Mouse (Mus musculus) ES-E14 (cell line): ENCODE results near the gene Alpl. TPM values are rescaled to one million over a fixed set of nuclear protein-coding genes. Genes with fewer than 3 reads are reported as not detected.

Experiments
- DNase-seq: peaks from one replicate; pipeline ENCODE4 v3.0.0-alpha.2; 2013; ENCODE audit warnings: low read depth, low spot score
- H3K27ac ChIP-seq: 2 replicates; pipeline ENCODE4 v1.5.1; 2012; ENCODE audit warnings: low read depth, mild to moderate bottlenecking, low read length, moderate library complexity, mixed read lengths; ENCODE audit not compliant: poor library complexity, insufficient read depth, severe bottlenecking
- H3K36me3 ChIP-seq: 2 replicates; pipeline ENCODE4 v1.6.1; 2012; ENCODE audit warnings: mild to moderate bottlenecking, low read length, moderate library complexity, mixed read lengths; ENCODE audit not compliant: control insufficient read depth, poor library complexity, insufficient read depth, severe bottlenecking
- H3K4me1 ChIP-seq, 2 experiments: fragments of 150-350 bp in 1 of 2; sonication (generic) in 1 of 2; 2 replicates each; pipeline ENCODE4 v1.6.1; 2012; ENCODE audit warnings: low read length in 2 of 2, mild to moderate bottlenecking in 1 of 2, mixed read lengths in 1 of 2; ENCODE audit not compliant: control insufficient read depth in 2 of 2, insufficient read depth in 2 of 2, poor library complexity in 1 of 2
- H3K4me3 ChIP-seq, 2 experiments: fragments of 150-350 bp in 1 of 2; sonication (generic) in 1 of 2; 2 replicates each; pipeline ENCODE4 v1.5.1; 2012; ENCODE audit warnings: low read length in 2 of 2, low read depth in 1 of 2, mild to moderate bottlenecking in 1 of 2, mixed read lengths in 1 of 2; ENCODE audit not compliant: insufficient read depth in 1 of 2, poor library complexity in 1 of 2, severe bottlenecking in 1 of 2
- H3K9ac ChIP-seq: 2 replicates; pipeline ENCODE4 v1.6.1; 2012; ENCODE audit warnings: low read depth, mild to moderate bottlenecking, low read length, mixed read lengths; ENCODE audit not compliant: poor library complexity, insufficient read depth, severe bottlenecking
- H3K9me3 ChIP-seq: fragments of 150-350 bp; sonication (generic); 2 replicates; pipeline ENCODE4 v1.6.1; 2012; ENCODE audit warnings: low read depth, mild to moderate bottlenecking, low read length; ENCODE audit not compliant: control insufficient read depth, insufficient read depth
- CHD2 ChIP-seq: IDR thresholded peaks from 2 replicates; pipeline ENCODE4 v1.6.1; 2014; ENCODE audit warnings: mild to moderate bottlenecking, low read depth, low read length, inconsistent platforms
- HCFC1 ChIP-seq: IDR thresholded peaks from 2 replicates; pipeline ENCODE4 v1.6.1; 2012; ENCODE audit warnings: low read length, inconsistent platforms, borderline replicate concordance; ENCODE audit not compliant: insufficient read depth
- MAFK ChIP-seq: IDR thresholded peaks from 2 replicates; pipeline ENCODE4 v1.6.1; 2014; ENCODE audit warnings: mild to moderate bottlenecking, low read depth, low read length, inconsistent platforms; ENCODE audit not compliant: insufficient read depth
- ZC3H11A ChIP-seq: IDR thresholded peaks from 2 replicates; pipeline ENCODE4 v1.6.1; 2012; ENCODE audit warnings: low read depth, mild to moderate bottlenecking, inconsistent platforms, low read length, borderline replicate concordance
- ZNF384 ChIP-seq: IDR thresholded peaks from 2 replicates; pipeline ENCODE4 v1.6.1; 2012; ENCODE audit warnings: low read depth, low read length, inconsistent platforms
- in situ Hi-C, 2 experiments: fragments of 600-800 bp; cut with MboI; formaldehyde crosslinking; loops; one replicate each; pipeline ENCODE4 v1.15.1; 2025; ENCODE audit warnings: low sequenced_read_pairs in 2 of 2, inconsistent platforms in 1 of 2; ENCODE audit not compliant: unreplicated experiment in 2 of 2
- total RNA-seq: library from RNA; depleted of rRNA; stranded (reverse); fragments of 300-350 nt; gene quantifications from 2 replicates; pipeline ENCODE4 v1.2.3, GENCODE M21; 2012

Gene Alpl
- total RNA-seq, 1 experiment, result 234 TPM

DNA sequence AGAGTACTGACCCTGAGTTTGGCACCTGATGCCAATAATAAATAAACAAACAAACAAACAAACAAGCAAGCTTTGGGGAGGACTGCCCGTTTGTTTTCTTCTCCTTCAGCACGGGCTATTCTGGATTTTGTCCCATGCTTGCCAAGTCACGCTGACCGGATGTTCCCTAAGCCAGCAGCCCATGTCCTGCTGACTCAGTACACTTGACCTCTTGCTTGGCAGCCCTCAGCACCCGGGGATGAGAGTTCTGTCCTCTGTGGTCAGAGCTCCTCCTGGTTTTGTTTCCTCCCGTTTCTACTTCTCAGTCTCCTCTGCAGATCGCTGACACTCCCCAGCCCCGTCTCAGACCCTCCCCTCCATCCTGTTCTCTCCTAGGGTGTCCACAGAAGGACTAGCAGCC lies 41.6 kb upstream of the Alpl start:
- Histone ChIP-seq H3K4me1 (peaks cover 0 to 8% of the 10 kb centered on the region in 2 experiments; a peak in 2 of 4 replicates), H3K9me3 (no peaks in the 10 kb centered on the region), H3K27ac (no peak overlapping the region), H3K9ac (no peak overlapping the region), H3K4me3 (no peak overlapping the region), H3K36me3 (no peaks in the 10 kb centered on the region)
- in situ Hi-C loops, result loop anchor here in 1 of 2 experiments (10.0 kb wide), 1 partner anchor 103 kb away; no protein-coding TSS in a partner anchor
- DNase-seq, result no peak
- TF ChIP-seq ZNF384 (no peak), MAFK (no peak), ZC3H11A (no peak), HCFC1 (no peak), CHD2 (no peak)

DNA sequence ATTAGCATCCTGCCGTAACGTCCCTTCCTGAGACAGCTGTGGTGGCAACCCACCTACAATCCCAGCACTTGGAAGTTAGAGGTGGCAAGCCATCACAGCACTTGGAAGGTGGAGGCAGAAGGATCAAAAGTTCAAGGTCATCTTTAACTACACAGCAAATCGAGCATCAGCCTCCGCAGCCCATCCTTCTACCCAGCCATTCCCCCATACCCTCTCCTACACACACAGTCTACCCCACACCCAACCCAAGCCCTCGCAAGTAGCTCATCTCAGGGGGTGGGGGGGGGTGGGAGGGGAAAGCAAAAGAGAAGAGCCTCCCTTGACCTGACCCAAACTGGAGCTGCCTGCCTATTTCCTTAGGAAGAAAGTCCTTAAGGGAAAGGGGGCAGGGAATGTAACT lies 40.6 kb upstream of the Alpl start:
- TF ChIP-seq CHD2, result no peak
- TF ChIP-seq MAFK, result no peak
- no peak for TF ChIP-seq HCFC1
- H3K27ac ChIP-seq, result no peak overlapping the region
- H3K9ac ChIP-seq, result no peak overlapping the region
- H3K4me1 ChIP-seq, result peaks cover 0 to 8% of the 10 kb centered on the region in 2 experiments; a peak in 2 of 4 replicates
- H3K36me3 ChIP-seq, result no peaks in the 10 kb centered on the region
- no peak for DNase-seq
- H3K9me3 ChIP-seq, result no peaks in the 10 kb centered on the region
- in situ Hi-C loops, result loop anchor here in 1 of 2 experiments (10.0 kb wide), 1 partner anchor 102 kb away; no protein-coding TSS in a partner anchor
- no peak overlapping the region for H3K4me3 ChIP-seq

DNA sequence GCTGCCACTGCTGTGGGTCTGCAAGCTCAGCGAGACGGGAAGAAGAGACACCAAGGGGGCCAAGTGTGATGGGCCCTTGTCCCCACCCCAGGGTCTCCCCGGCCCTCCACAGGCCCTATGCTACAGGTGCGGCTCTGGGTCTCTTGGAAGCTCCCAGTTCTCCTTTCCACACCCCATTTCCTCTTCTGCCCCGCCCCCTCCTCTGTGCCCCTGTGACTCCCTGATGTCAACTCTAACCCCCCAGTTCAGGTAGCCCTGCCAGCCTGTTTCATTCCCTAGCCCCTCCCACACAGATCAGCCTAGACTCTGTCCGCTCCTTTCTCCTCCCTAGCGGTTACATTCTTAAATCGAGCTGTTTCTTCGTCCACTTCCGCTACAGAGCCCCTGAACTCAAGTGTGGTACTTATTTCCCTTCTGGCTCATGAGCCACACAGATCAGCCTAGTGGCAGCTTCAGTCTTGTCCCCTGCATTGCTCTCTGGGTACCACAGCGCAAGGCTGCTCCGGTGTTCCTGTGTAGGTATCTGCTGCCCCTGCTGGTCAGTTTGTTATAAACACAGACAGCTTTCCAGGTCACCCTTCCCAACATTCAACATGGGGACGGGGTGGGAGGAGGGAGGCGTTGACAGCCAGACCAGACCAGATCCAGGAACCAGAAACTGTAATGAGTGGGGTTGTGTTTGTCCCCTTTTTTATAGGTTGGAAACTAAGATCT lies 39.6 kb upstream of the Alpl start:
- in situ Hi-C loops, result loop anchor here in 1 of 2 experiments (10.0 kb wide), 1 partner anchor 101 kb away; no protein-coding TSS in a partner anchor
- Histone ChIP-seq H3K36me3 (no peaks in the 10 kb centered on the region), H3K9ac (peak overlapping the region; percentile 30; the same call in 1 of the 2 replicates), H3K27ac (no peak overlapping the region), H3K4me3 (peak overlapping the region; percentile 20 to 52; a peak in 3 of 4 replicates), H3K9me3 (no peaks in the 10 kb centered on the region), H3K4me1 (peaks cover 0 to 8% of the 10 kb centered on the region in 2 experiments; a peak in 2 of 4 replicates)
- DNase-seq, result peak; percentile 94
- TF ChIP-seq ZC3H11A (peak; percentile 71; the same call in 1 of the 2 replicates), HCFC1 (peak; percentile 41; the same call in 1 of the 2 replicates), MAFK (no peak), CHD2 (no peak), ZNF384 (0 out of 2 replicates have a peak, but pooled peaks have one; percentile 21)

DNA sequence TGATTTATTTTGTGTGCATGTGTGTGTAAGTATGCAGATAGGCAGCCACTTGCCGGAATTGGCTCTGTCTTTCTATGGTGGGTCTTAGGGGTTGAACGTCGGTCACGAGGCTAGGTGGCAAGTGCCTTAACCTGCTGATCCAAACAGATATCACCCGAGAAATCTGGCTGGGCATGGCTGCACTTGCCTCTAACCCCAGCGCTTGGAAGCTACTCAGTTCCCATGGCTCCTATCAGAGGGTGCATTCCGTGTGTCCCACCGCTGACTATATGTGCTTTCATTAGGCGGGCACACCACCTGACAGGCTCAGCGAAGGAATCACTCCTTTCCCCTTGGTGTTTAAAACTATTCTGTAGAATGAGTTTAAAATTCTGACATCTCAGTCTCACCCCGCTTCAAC lies 35.4 kb upstream of the Alpl start:
- H3K4me1 ChIP-seq, result peaks cover 0 to 9% of the 10 kb centered on the region in 2 experiments; a peak in 2 of 4 replicates
- H3K9me3 ChIP-seq, result no peaks in the 10 kb centered on the region
- H3K27ac ChIP-seq, result no peak overlapping the region
- H3K9ac ChIP-seq, result no peak overlapping the region
- H3K36me3 ChIP-seq, result no peaks in the 10 kb centered on the region
- in situ Hi-C loops, result loop anchor here in 1 of 2 experiments (10.0 kb wide), 1 partner anchor 97 kb away; no protein-coding TSS in a partner anchor
- H3K4me3 ChIP-seq, result no peak overlapping the region
- DNase-seq, result no peak
- no peak for TF ChIP-seq CHD2

DNA sequence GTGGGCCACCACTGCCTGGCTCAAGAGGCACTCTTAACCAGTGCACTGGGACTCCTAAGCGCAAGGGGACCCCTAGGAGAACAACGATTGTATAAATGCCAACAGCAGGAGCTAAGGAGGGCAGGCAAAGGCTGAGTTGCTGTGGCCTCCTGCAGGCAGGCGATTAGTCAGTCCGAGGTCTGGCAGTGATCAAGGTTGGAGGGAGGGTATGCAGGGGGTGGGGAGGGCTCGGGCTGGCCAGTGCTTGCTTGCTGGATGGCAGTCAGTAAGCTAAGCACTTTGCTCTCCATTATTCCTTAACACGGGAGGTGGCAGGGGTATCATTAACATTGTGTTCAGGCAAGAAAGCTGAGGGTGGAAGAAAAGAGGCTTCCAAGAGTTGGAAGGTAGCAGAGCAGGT lies 34.2 kb upstream of the Alpl start:
- no peaks in the 10 kb centered on the region for H3K9me3 ChIP-seq
- DNase-seq, result no peak
- no peak for TF ChIP-seq CHD2
- no peak for TF ChIP-seq MAFK
- no peak for TF ChIP-seq ZC3H11A
- no peak for TF ChIP-seq HCFC1
- TF ChIP-seq ZNF384, result no peak
- in situ Hi-C loops, result loop anchor here in 1 of 2 experiments (10.0 kb wide), 1 partner anchor 96 kb away; no protein-coding TSS in a partner anchor
- no peak overlapping the region for H3K9ac ChIP-seq
- no peak overlapping the region for H3K27ac ChIP-seq
- H3K4me1 ChIP-seq, result peaks cover 0 to 5% of the 10 kb centered on the region in 2 experiments; a peak in 2 of 4 replicates
- no peaks in the 10 kb centered on the region for H3K36me3 ChIP-seq
- H3K4me3 ChIP-seq, result no peak overlapping the region
